Mouse (Mus musculus) gastrocnemius, adult 18-20 months (tissue): ENCODE measurements around the gene Mrgprg. TPM values are rescaled to one million over a fixed set of nuclear protein-coding genes. Genes with fewer than 3 reads are reported as not detected.
A peak's percentile ranks its signal among the peaks of the same experiment; 100 is the strongest.

Experiments used
- DNase-seq: peaks from one replicate; pipeline ENCODE4 v3.0.0; 2021; ENCODE audit warnings: low spot score
- total RNA-seq, 2 experiments: library from RNA; stranded (reverse); gene quantifications; 2 replicates each; pipeline ENCODE4 v1.2.3; 2021

The Mrgprg gene
- total RNA-seq, 2 experiments from 2014 or later, result 0.43 to 0.71 TPM

DNA sequence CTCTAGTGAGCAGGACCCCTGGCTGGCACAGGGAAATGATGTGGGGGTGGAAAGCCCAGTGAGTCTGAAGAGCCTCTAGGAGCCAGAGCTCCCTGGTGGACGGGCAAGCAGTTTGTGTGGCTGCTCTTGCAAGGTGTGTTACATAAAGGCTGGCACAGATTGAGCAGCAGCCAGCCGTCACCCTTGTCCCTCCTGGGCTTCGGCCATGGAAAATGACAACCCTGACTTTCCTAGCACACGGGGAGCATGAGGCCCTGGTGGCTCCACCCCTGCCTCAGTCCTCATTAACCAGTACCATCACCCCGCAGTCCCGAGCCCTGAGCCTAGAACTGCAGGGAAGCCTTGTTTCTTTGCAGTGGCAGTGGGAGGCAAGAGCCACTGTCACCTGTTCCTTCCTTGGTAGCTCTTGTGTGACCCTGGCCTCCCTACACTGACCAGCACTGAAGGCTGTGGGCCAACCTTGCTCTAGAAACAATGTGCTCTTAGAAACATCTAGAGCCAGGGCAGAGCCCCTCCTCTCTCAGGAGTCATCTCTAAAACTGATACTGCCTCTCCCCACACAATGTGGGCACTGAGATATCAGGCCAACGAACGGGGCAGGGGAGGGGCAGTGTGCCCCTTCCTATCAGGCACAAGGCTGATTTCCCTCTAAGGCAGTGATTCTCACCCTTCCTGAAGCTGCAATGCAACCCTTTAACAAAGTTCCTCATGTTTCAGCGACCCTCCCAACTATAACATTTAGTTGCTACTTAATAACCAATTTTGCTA, 11.3 kb downstream of the Mrgprg start:
- no peak for DNase-seq

- peak; percentile 69 for DNase-seq
Observed at GRCm38 (mm10) chr7:143753990-143754715, 12.6 kb downstream of the Mrgprg start.

GRCm38 (mm10) chr7:143752606-143753005, 14.2 kb downstream of the Mrgprg start:
- DNase-seq, result no peak

- DNase-seq, result no peak
Observed at GRCm38 (mm10) chr7:143752056-143752455, 14.7 kb downstream of the Mrgprg start.

DNA sequence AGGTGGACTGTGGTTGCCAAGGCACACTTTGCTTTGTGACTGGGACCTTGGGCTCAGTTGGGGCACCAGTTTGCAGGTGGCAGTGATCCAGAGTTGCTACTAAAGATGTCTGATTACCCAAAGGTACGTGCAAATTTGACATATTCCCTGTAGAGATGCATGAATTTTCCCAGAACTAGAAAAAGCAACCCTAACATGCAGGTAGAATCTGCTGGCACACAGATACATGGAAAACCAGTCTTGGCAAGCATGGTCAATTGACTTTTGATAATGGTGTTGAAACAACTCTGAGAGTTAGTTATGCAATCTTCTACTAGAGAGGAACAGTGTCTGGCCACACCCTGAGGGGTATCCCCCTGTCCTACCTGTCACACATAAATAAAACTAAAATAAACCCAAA, 15.4 kb downstream of the Mrgprg start:
- DNase-seq, result no peak

DNA sequence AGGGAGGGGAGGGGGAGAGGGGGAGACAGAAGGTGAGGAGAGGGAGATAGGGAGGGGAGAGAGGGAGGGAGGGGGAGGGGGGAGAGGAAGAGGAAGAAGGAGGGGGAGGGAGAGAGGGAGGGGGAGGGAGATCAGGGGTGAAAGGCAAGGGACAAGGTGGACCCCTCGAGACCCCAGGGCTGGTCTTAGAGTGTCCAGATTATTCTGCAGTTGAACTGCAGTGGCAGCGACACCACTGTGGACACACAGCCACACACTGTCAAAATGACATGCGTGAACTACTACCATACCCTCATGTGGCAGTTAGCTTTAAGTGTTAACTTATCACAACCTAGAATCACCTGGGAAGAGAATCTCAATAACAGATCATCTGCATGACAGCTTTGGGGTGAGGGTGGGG, 17.7 kb downstream of the Mrgprg start:
- no peak for DNase-seq

DNA sequence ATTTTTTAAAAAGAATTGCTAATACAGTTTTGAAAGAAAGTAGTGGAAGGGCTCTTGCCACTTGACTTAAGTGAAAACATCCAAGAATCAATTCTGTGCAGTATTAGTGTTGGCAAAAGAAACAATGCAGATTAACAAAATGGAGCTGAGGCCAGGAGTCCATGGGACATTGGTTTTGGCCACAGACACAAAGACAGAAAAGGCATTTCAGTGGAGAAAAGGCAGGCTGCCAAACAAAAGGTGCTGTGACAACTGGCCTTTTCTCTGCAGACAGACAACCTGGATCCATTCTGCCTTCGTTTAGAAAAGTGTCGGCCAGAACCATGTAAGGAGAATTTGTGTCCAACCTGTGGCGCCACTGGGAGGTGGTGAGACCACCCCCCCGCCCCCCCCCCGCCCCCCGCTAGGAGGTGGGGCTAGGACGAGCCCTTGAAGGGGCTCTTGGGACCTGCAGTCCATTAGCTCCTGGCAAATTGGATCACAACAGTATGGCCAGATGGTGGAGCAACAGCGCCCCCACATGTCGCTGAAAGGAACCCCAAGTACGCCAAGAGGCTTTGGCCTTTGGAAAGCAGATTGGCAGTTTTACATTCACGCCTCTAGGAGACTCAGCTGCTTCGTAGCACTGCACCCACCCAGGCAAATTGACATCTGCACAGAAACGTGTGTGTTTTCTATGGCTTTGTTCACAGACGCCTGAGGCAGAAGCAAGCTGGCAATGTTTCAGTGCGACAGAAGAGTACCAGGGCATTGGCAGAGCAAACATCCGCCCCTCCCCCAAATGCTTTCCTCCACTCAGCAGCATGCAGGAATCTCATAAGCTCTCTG, 18.5 kb downstream of the Mrgprg start:
- DNase-seq, result peak; percentile 91

DNA sequence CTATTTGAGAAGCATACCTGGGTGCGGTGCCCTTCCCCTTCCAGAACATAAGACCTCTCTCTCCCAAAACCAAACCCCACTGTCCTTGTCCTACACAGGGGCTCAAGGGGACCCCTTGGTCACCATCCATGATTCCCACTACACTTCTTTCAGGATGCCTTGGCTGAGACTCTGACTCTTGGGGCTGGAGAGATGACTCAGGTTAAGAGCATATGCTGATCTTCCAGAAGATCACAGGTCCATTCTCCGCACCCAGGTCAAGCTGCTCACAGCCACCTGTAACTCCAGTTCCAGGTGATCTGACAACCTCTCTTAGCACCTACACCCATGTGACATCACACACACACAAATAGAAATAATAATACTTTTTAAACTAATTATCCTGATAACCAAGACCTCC, 26.1 kb downstream of the Mrgprg start:
- no peak for DNase-seq

GRCm38 (mm10) chr7:143739511-143740461, 27.0 kb downstream of the Mrgprg start:
- DNase-seq, result peak; percentile 89

DNA sequence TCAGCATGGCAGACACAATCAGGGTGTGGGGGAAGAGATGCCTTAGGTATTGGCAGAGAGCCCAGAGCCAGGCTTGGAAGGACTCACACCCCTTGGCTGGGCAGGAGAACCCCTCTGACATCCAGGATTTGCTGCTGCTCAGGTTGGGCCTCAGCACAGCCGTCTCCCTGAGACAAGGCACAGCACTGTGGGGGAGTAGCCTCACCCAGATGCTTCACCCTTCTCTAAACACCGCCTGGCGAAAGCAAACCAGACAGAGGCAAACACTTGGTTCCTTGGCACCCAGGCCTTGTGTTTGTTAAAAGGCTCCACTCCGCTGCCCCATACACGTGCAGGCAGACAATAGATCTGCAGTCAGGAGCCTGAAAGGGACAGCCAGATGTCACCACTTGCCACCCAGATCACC, 28.2 kb downstream of the Mrgprg start:
- DNase-seq, result no peak

GRCm38 (mm10) chr7:143738194-143738593, 28.6 kb downstream of the Mrgprg start:
- no peak for DNase-seq

DNA sequence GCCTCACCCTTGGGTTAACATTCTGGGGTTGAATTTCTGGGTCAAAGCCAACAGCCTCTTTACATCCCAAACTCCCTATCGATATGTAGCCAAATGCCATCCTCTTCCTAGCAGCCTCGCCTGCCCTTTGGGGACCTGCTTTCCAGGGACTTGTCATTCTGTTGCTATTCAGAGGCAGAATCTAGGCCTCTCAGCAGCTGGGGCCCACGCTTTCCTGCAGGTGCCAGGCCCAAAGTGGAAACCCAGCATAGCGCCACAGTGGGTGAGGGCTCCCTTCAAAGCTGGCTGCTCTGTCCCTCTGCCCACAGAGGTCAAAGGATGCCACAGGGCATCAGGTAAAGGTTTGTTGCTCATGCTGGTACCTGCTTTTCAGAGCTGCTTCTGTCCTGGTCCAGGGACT, 33.0 kb downstream of the Mrgprg start:
- no peak for DNase-seq

- DNase-seq, result peak; percentile 48
Observed at GRCm38 (mm10) chr7:143729886-143730285, 36.9 kb downstream of the Mrgprg start.

GRCm38 (mm10) chr7:143726396-143726795, 40.4 kb downstream of the Mrgprg start:
- DNase-seq, result no peak

DNA sequence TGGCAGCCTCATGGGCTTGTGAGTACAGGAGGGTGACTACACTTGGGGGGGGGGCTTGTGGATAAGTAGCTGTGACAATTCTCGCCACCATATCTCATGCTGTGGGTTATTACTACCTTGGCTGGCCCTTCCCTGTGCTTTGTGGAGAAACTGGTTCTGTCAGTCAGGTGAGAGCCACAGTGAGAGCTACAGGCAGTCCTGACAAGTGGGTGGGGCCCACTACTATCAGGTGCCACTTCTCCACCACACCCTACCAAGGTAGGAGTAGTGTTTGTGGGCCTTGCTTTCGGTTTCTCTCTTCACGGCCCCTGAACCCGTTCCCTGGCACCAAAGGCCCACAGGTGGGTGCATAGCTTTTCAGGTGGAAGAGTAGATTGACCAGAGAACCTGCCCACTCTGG, 43.0 kb downstream of the Mrgprg start:
- no peak for DNase-seq

DNA sequence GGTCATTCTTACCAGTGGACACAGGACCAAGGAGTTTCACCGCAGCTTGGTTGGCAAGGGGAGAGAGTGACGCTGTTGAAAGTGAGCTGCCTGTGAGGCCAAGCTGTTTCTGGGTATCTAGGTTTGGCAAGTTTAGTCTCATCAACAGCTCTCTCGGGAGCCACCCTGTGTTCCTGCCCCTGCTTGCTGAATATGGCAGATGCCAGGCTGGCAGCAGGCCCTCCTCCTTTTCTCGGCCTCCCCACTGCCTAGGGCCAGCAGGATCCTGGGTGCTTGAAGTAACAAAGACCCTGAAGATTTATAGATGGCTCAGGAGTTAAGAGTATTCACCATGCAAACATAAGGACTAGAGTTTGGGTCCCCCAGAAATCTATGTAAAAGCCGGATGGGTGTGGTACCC, 44.1 kb downstream of the Mrgprg start:
- DNase-seq, result peak; percentile 34

- DNase-seq, result no peak
Observed at GRCm38 (mm10) chr7:143717811-143718210, 49.0 kb downstream of the Mrgprg start.
